Mouse (Mus musculus): ENCODE data around the gene Procr. TPM values are rescaled to one million over a fixed set of nuclear protein-coding genes. Genes with fewer than 3 reads are reported as not detected.

Gene Procr
- total and polyA plus RNA-seq, 2 experiments = 0.46 to 0.73 TPM

DNA sequence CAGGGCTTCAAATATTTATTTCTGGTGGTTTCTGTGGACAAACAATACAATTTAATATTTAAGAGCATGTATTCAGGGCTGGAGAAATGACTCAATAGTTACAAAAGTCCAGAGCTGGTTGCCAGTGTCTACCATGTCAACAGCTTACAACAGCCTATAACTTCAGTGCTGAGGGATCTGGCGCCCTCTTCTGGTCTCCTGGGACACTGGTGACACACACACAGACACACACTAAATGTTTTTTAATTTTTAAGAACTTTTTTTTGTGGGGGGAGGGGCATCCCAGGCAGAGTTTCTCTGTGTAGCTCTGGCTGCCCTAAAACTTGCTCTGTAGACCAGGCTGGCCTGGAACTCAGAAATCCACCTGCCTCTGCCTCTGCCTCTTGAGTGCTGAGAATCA is 4.8 kb downstream of the Procr start:
- H3K79me2 ChIP-seq (ENCODE audit: control insufficient read depth, insufficient read depth, low read length) = no peaks in the 10 kb centered on the region

DNA sequence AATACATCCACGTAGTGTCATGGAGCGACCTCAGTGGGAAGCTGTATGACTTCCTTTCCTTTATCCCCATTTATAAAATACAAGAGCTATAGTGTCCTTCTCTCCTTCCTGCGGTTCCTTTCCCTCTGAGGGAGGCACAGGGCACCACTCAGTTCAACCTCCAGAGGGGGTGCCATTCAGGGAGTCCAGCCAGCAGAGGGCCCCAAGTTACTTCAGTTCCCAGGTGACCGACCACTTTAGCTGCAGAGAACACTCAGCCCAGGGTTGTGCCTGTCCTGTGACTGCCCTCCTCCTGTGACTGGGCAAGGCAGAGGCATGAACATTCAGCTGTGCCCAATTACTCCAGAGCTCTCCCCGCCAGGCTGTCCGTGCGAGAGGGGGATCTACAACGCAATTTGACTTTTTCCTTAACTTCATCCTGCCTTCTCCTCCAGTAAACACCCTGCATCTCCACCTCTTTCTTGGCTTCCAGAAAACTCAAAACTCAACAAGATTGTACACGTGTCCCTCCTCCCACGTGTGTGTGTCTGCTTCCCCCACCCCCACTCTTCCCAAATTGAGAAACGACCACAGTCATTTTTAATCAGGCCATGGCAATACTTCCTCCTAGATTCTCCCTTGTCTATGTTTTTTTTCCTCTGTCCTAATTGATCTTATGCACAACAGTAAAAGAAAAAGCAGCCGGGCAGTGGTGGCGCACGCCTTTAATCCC is 6.1 kb downstream of the Procr start:
- Histone ChIP-seq H3K9ac (ENCODE audit: low read depth, low read length) (no peak overlapping the region), H3K27me3 (ENCODE audit: control insufficient read depth, insufficient read depth, low read length) (no peaks in the 10 kb centered on the region), H3K4me3 (ENCODE audit: insufficient read depth, low read depth, low read length) (no peak overlapping the region), H3K36me3 (ENCODE audit: control insufficient read depth, insufficient read depth, low read length) (no peaks in the 10 kb centered on the region), H3K4me1 (ENCODE audit: control insufficient read depth, insufficient read depth, low read length) (no peaks in the 10 kb centered on the region), H3K79me2 (ENCODE audit: control insufficient read depth, insufficient read depth, low read length) (no peaks in the 10 kb centered on the region), H3K27ac (replicated peaks; ENCODE audit: insufficient read depth, low read depth, low read length) (no peak overlapping the region)
- DNase-seq (ENCODE audit: extremely low read depth, low read depth, low spot score) = no peak
- TF ChIP-seq POLR2A (IDR thresholded peaks at IDR 0.05; ENCODE audit: extremely low read depth, insufficient read depth, low read length) (no peak), CTCF (IDR thresholded peaks at IDR 0.05; ENCODE audit: low read depth, low read length) (peak; percentile 20; the same call in 1 of the 2 replicates)
- WGBS = 74% methylated on average over 14 of the region's 14 CpGs

More for the DNA sequence above, 4.8 kb downstream of the Procr start:
- Histone ChIP-seq H3K9ac (ENCODE audit: low read depth, low read length) (no peak overlapping the region), H3K4me3 (ENCODE audit: insufficient read depth, low read depth, low read length) (no peak overlapping the region), H3K27me3 (ENCODE audit: control insufficient read depth, insufficient read depth, low read length) (0 out of 2 replicates have a peak, but pooled peaks cover 4% of the 10 kb centered on the region), H3K27ac (replicated peaks; ENCODE audit: insufficient read depth, low read depth, low read length) (no peak overlapping the region), H3K36me3 (ENCODE audit: control insufficient read depth, insufficient read depth, low read length) (no peaks in the 10 kb centered on the region), H3K4me1 (ENCODE audit: control insufficient read depth, insufficient read depth, low read length) (no peaks in the 10 kb centered on the region)
- TF ChIP-seq POLR2A (IDR thresholded peaks at IDR 0.05; ENCODE audit: extremely low read depth, insufficient read depth, low read length) (no peak), CTCF (IDR thresholded peaks at IDR 0.05; ENCODE audit: low read depth, low read length) (peak; percentile 66; the same call in 1 of the 2 replicates)
- peak; percentile 65 for DNase-seq (ENCODE audit: extremely low read depth, low read depth, low spot score)
- WGBS = 0% methylated on average over 1 of the region's 1 CpGs

DNA sequence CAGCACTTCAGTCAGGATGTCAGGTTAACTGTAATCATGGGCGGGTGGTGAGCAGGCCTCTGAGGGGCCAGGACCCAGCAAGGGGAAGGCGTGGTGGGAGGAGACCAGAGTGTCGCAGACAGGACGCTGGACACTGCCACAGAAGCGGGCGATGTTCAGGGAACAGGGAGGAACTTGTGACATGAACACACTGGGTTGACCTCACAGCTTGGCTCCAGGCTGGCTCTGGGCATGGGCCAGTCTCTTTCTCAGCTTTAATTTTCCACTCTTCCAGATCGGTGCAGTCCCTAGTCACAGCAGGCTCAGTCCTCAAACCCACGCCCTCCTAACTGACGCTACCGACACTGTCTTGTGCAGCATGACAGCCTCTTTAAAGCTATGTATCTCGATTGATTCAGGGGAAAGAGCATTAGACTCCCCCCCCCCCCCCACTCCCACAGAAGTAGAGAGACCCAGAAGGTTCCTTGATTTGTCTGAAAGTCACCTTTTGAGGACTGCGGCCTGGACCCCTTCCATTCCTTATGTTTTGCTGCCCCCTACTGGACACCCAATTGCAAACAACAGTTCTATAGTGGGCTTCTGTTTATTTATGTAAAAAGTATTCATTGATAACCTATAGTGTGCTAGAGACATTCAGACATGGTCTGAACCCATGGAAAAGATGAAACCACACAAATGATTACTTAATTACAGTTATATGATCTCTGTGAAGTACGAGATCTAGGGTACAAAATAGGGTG is 13.9 kb downstream of the Procr start:
- Histone ChIP-seq H3K27me3 (ENCODE audit: control insufficient read depth, insufficient read depth, low read length) (no peaks in the 10 kb centered on the region), H3K27ac (replicated peaks; ENCODE audit: insufficient read depth, low read depth, low read length) (no peak overlapping the region), H3K4me3 (ENCODE audit: insufficient read depth, low read depth, low read length) (no peak overlapping the region), H3K79me2 (ENCODE audit: control insufficient read depth, insufficient read depth, low read length) (no peaks in the 10 kb centered on the region), H3K4me1 (ENCODE audit: control insufficient read depth, insufficient read depth, low read length) (no peaks in the 10 kb centered on the region), H3K36me3 (ENCODE audit: control insufficient read depth, insufficient read depth, low read length) (no peaks in the 10 kb centered on the region), H3K9ac (ENCODE audit: low read depth, low read length) (no peak overlapping the region)
- WGBS = 57% methylated on average over 13 of the region's 13 CpGs
- DNase-seq (ENCODE audit: extremely low read depth, low read depth, low spot score) = peak; percentile 33
- TF ChIP-seq POLR2A (IDR thresholded peaks at IDR 0.05; ENCODE audit: extremely low read depth, insufficient read depth, low read length) = no peak
- no peak; the same call in 1 of the 2 replicates for TF ChIP-seq CTCF (IDR thresholded peaks at IDR 0.05; ENCODE audit: low read depth, low read length)

DNA sequence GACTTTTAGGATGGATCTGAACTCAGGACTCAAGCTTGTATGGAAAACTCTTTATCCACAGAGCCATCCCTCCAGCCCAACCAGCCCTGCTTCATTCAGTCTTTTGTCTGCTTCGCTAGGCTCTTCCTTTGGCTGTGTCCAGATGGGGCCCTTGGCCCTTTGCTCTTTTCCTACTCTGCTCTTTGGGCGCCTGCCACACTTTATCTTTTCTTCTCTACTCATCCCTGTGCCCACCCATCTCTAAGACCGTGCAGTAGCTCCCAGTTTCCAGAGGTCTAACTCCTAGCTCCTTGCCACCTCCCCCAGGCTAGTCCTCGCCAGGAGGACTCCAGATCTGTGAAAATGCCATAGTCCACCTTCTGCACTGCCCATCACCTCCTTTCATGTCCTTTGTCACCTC is 22.7 kb downstream of the Procr start:
- Histone ChIP-seq H3K79me2 (ENCODE audit: control insufficient read depth, insufficient read depth, low read length) (no peaks in the 10 kb centered on the region), H3K27ac (replicated peaks; ENCODE audit: insufficient read depth, low read depth, low read length) (no peak overlapping the region), H3K27me3 (ENCODE audit: control insufficient read depth, insufficient read depth, low read length) (peaks cover 6% of the 10 kb centered on the region; the same call in 1 of the 2 replicates), H3K9ac (ENCODE audit: low read depth, low read length) (no peak overlapping the region), H3K36me3 (ENCODE audit: control insufficient read depth, insufficient read depth, low read length) (no peaks in the 10 kb centered on the region), H3K4me1 (ENCODE audit: control insufficient read depth, insufficient read depth, low read length) (no peaks in the 10 kb centered on the region), H3K4me3 (ENCODE audit: insufficient read depth, low read depth, low read length) (no peak overlapping the region)
- DNase-seq (ENCODE audit: extremely low read depth, low read depth, low spot score) = no peak
- TF ChIP-seq CTCF (IDR thresholded peaks at IDR 0.05; ENCODE audit: low read depth, low read length) (no peak), POLR2A (IDR thresholded peaks at IDR 0.05; ENCODE audit: extremely low read depth, insufficient read depth, low read length) (no peak)
- WGBS = 52% methylated on average over 4 of the region's 4 CpGs

DNA sequence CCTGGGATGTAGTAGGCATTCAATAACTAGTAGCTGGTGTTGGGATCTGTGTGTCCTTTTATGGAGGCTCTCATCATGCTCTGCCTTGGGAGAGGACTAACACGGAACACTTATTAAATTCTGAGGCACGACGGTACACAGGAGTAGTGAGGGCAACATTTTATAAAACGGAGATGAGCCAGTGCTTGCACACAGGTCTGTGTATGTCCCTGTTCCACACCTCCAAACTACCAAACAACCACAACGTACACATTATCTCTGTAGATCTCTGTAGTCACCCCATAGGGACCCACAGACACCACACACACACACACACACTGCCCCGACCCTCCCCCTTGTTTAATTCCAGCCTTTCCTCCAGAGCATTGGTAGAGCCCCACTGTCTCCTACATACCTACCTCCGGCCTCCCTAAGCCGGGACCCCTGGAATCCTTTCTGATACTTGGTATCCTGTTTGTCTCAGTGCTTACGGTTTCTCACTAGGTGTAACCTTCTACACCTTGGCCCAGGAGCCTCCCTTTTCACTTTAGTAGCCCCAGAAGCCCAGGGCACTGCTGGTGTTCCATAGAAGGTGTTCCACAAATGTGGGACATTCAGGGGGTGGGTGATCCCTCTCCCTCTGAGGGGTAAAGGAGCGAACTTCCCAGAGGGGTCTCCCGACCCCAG is 23.5 kb downstream of the Procr start:
- TF ChIP-seq POLR2A (IDR thresholded peaks at IDR 0.05; ENCODE audit: extremely low read depth, insufficient read depth, low read length) (no peak), CTCF (IDR thresholded peaks at IDR 0.05; ENCODE audit: low read depth, low read length) (no peak)
- no peak for DNase-seq (ENCODE audit: extremely low read depth, low read depth, low spot score)
- H3K4me3 ChIP-seq (ENCODE audit: insufficient read depth, low read depth, low read length) = no peak overlapping the region
- 55% methylated on average over 11 of the region's 11 CpGs for WGBS
- H3K79me2 ChIP-seq (ENCODE audit: control insufficient read depth, insufficient read depth, low read length) = no peaks in the 10 kb centered on the region
- H3K9ac ChIP-seq (ENCODE audit: low read depth, low read length) = no peak overlapping the region
- H3K4me1 ChIP-seq (ENCODE audit: control insufficient read depth, insufficient read depth, low read length) = no peaks in the 10 kb centered on the region
- no peak overlapping the region for H3K27ac ChIP-seq (replicated peaks; ENCODE audit: insufficient read depth, low read depth, low read length)
- H3K27me3 ChIP-seq (ENCODE audit: control insufficient read depth, insufficient read depth, low read length) = peaks cover 6% of the 10 kb centered on the region; the same call in 1 of the 2 replicates
- no peaks in the 10 kb centered on the region for H3K36me3 ChIP-seq (ENCODE audit: control insufficient read depth, insufficient read depth, low read length)
